9 mouse cellular contexts compared by ENCODE assay signal in the genomic region with DNA sequence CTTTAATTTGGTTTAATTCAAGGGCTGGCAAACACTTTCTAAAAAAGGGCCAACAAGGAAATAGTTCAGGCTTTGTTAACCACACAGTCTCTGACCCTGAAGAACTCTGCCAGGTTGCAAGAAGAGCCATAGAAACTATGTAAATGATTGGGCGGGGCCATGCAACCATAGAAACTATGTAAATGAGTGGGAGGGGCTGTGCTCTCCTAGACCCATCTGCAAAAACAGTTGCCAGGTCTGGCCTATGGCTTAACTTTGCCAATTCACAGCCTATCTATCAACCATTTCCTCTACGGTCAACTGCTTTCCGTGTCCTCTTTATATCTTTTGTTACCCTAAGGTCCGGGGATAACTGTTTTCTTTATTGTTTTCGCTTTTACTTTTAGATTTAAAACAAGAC. TPM values are rescaled to one million over a fixed set of nuclear protein-coding genes. Genes with fewer than 3 reads are reported as not detected.
DNase-seq lines count a peak whose midpoint lies in the region; ATAC-seq and TF ChIP-seq lines count a peak whose summit lies in the region.
"Had no signal": no experiment of that assay in that cellular context is flagged by ENCODE, and none has a peak within 500 bp of the region (broad histone marks: within the 10 kb centered on the region; RNA-seq: fewer than 3 reads in every experiment).

No protein-coding gene starts in this region.

- no peak for ATAC-seq in midbrain, postnatal 0 days (ENCODE audit: low FRiP score)
- no peak for ATAC-seq in midbrain, embryonic 11.5 days (ENCODE audit: low FRiP score)
- ATAC-seq in liver, embryonic 11.5 days (replicated peaks; ENCODE audit: low FRiP score) = peak; percentile 39; the same call in 1 of the 2 replicates

- no peak for TF ChIP-seq POLR2A in brain, embryonic 14.5 days (IDR thresholded peaks at IDR 0.05; ENCODE audit: borderline replicate concordance, extremely low read depth, insufficient read depth, insufficient read length, poor library complexity, severe bottlenecking)

- H3K36me3 ChIP-seq in midbrain, postnatal 0 days (ENCODE audit: insufficient read depth, low read length) = no peaks in the 10 kb centered on the region
- H3K36me3 ChIP-seq in midbrain, embryonic 11.5 days (ENCODE audit: control insufficient read depth, insufficient read depth, low read length) = no peaks in the 10 kb centered on the region
- H3K36me3 ChIP-seq in liver, embryonic 11.5 days (ENCODE audit: control insufficient read depth, insufficient read depth, low read length) = no peaks in the 10 kb centered on the region
- H3K36me3 ChIP-seq: embryonic facial prominence, embryonic 15.5 days had no signal

- WGBS in midbrain, postnatal 0 days = 69% methylated on average over 5 of the region's 5 CpGs
- 84% methylated on average over 5 of the region's 5 CpGs for WGBS in midbrain, embryonic 11.5 days
- 40% methylated on average over 5 of the region's 5 CpGs for WGBS in liver, embryonic 11.5 days

- H3K4me2 ChIP-seq in midbrain, postnatal 0 days (ENCODE audit: low read depth, low read length, poor library complexity, severe bottlenecking) = no peak overlapping the region
- H3K4me2 ChIP-seq in midbrain, embryonic 11.5 days = no peak overlapping the region
- no peak overlapping the region for H3K4me2 ChIP-seq in liver, embryonic 11.5 days
- H3K4me2 ChIP-seq: embryonic facial prominence, embryonic 15.5 days had no signal

- peak; percentile 76 for DNase-seq in midbrain, postnatal 0 days (ENCODE audit: low spot score)
- no peak for DNase-seq in midbrain, embryonic 11.5 days (ENCODE audit: low spot score, missing footprints)
- DNase-seq in brain, embryonic 14.5 days (ENCODE audit: low read depth) = peak; percentile 85
- no peak for DNase-seq in liver, embryonic 11.5 days (ENCODE audit: low spot score)
- peak; percentile 55 for DNase-seq in spleen, adult 12 weeks (ENCODE audit: low spot score)
- DNase-seq in gastrocnemius, postnatal 4 days (ENCODE audit: low spot score in 2 of 2) = no peak
- DNase-seq in yolk sac, embryonic 10.5 days (ENCODE audit: low spot score) = no peak
- DNase-seq in T-cell, adult 2 months (ENCODE audit: low spot score) = no peak

- H3K9ac ChIP-seq in midbrain, postnatal 0 days (replicated peaks; ENCODE audit: low read length, poor library complexity, severe bottlenecking) = no peak overlapping the region
- H3K9ac ChIP-seq in midbrain, embryonic 11.5 days (ENCODE audit: low read length) = no peak overlapping the region
- no peak overlapping the region for H3K9ac ChIP-seq in liver, embryonic 11.5 days (ENCODE audit: low read depth, low read length)
- H3K9ac ChIP-seq: embryonic facial prominence, embryonic 15.5 days had no signal

- H3K9me3 ChIP-seq in midbrain, postnatal 0 days (ENCODE audit: low read length) = no peaks in the 10 kb centered on the region
- no peaks in the 10 kb centered on the region for H3K9me3 ChIP-seq in midbrain, embryonic 11.5 days (ENCODE audit: control insufficient read depth, low read length)
- H3K9me3 ChIP-seq in liver, embryonic 11.5 days (ENCODE audit: control insufficient read depth, low read length) = no peaks in the 10 kb centered on the region
- H3K9me3 ChIP-seq: embryonic facial prominence, embryonic 15.5 days had no signal

- H3K27ac ChIP-seq in midbrain, postnatal 0 days (ENCODE audit: low read depth, low read length) = no peak overlapping the region
- no peak overlapping the region for H3K27ac ChIP-seq in midbrain, embryonic 11.5 days (ENCODE audit: low read depth, low read length)
- H3K27ac ChIP-seq in liver, embryonic 11.5 days (ENCODE audit: low read depth, low read length) = no peak overlapping the region
- H3K27ac ChIP-seq: embryonic facial prominence, embryonic 15.5 days had no signal

- H3K4me1 ChIP-seq in midbrain, postnatal 0 days (ENCODE audit: insufficient read depth, low read length) = peaks cover 6% of the 10 kb centered on the region
- H3K4me1 ChIP-seq in midbrain, embryonic 11.5 days (ENCODE audit: control insufficient read depth, insufficient read depth, low read length) = peaks cover 10% of the 10 kb centered on the region; the same call in 1 of the 2 replicates
- H3K4me1 ChIP-seq in liver, embryonic 11.5 days (replicated peaks; ENCODE audit: control insufficient read depth, insufficient read depth, low read length) = peaks cover 22% of the 10 kb centered on the region

- H3K27me3 ChIP-seq in midbrain, postnatal 0 days (ENCODE audit: insufficient read depth, low read length) = no peaks in the 10 kb centered on the region
- H3K27me3 ChIP-seq in midbrain, embryonic 11.5 days (ENCODE audit: control insufficient read depth, insufficient read depth, low read length) = no peaks in the 10 kb centered on the region
- H3K27me3 ChIP-seq in liver, embryonic 11.5 days (replicated peaks; ENCODE audit: control insufficient read depth, insufficient read depth, low read length) = no peaks in the 10 kb centered on the region
- H3K27me3 ChIP-seq: embryonic facial prominence, embryonic 15.5 days had no signal

- no peak for TF ChIP-seq CTCF in midbrain, postnatal 0 days (IDR thresholded peaks at IDR 0.05)
- no peak for TF ChIP-seq CTCF in brain, embryonic 14.5 days (IDR thresholded peaks at IDR 0.05; ENCODE audit: borderline replicate concordance, extremely low read depth, insufficient read depth, insufficient read length)

- no peak overlapping the region for H3K4me3 ChIP-seq in midbrain, postnatal 0 days (ENCODE audit: low read depth, low read length)
- H3K4me3 ChIP-seq in midbrain, embryonic 11.5 days (ENCODE audit: low read depth, low read length) = no peak overlapping the region
- H3K4me3 ChIP-seq in liver, embryonic 11.5 days (ENCODE audit: low read depth, low read length) = no peak overlapping the region
- H3K4me3 ChIP-seq: embryonic facial prominence, embryonic 15.5 days had no signal

RNA-seq across cellular contexts. Expression of gene Rassf3, which starts 25.0 kb away (rescaled TPM):
- total RNA-seq in midbrain, postnatal 0 days (2014; rRNA removed) = 5.8 and 6.0 TPM in 2 replicates
- polyA plus RNA-seq in midbrain, postnatal 0 days (2015; fragmentation: Nextera tagmentation; extraction: Ambion mirVana) = 3.0 and 3.4 TPM in 2 replicates
- polyA plus RNA-seq in midbrain, embryonic 11.5 days (2014; fragmentation: Nextera tagmentation; extraction: Ambion mirVana) = 5.9 and 6.0 TPM in 2 replicates
- 5.4 and 7.3 TPM in 2 replicates for polyA plus RNA-seq in brain, embryonic 14.5 days (2012; rRNA removed)
- polyA plus RNA-seq in liver, embryonic 11.5 days (2014; fragmentation: Nextera tagmentation; extraction: Ambion mirVana) = 14.0 and 15.4 TPM in 2 replicates
- 10 to 100 TPM; 70.0 to 78.2 TPM for total RNA-seq in gastrocnemius, postnatal 4 days (2021)

Comparison
In these comparisons a context has a peak if more than half of its experiments do, and no peak if none do; other contexts are left out.
1. DNase-seq: peak in midbrain, postnatal 0 days (single experiment), brain, embryonic 14.5 days (single experiment) and spleen, adult 12 weeks (single experiment); none in midbrain, embryonic 11.5 days (single experiment), liver, embryonic 11.5 days (single experiment), gastrocnemius, postnatal 4 days (0 of 2), yolk sac, embryonic 10.5 days (single experiment) and T-cell, adult 2 months (single experiment).